Mouse (Mus musculus) liver, postnatal 0 days (tissue): ENCODE measurements at regions not wholly inside any gene's neighbourhood (a gene's known extent, or its start where the extent isn't known, plus 50 kb on each side); places are given as distances from the start of the nearest gene placed in this dataset.

Experiments used
- ATAC-seq: fragments of 200-750 bp; cut with Nextera tagmentation; 2 replicates; pipeline ENCODE4 v1.8.0; 2017; ENCODE audit warnings: mild to moderate bottlenecking, moderate library complexity
- DNase-seq: peaks from one replicate; pipeline ENCODE4 v3.0.0-alpha.2; 2016
- H3K27ac ChIP-seq: fragments of 300-500 bp; sonication (generic); 2 replicates; pipeline ENCODE4 v1.5.1; 2014; ENCODE audit warnings: antibody characterized with exemption, moderate library complexity, mild to moderate bottlenecking, low read depth
- H3K27me3 ChIP-seq: fragments of 300-500 bp; sonication (generic); 2 replicates; pipeline ENCODE4 v1.6.1; 2014; ENCODE audit warnings: low read length, control low read depth, mixed read lengths; ENCODE audit not compliant: insufficient read depth
- H3K36me3 ChIP-seq: fragments of 300-500 bp; sonication (generic); replicated peaks from 2 replicates; pipeline ENCODE4 v1.6.1; 2014; ENCODE audit warnings: mild to moderate bottlenecking, control low read depth, low read length, moderate library complexity, mixed read lengths; ENCODE audit not compliant: insufficient read depth
- H3K4me1 ChIP-seq: fragments of 300-500 bp; sonication (generic); 2 replicates; pipeline ENCODE4 v1.6.1; 2014; ENCODE audit warnings: antibody characterized with exemption, mild to moderate bottlenecking, control low read depth; ENCODE audit not compliant: insufficient read depth
- H3K4me2 ChIP-seq: fragments of 300-500 bp; sonication (generic); 2 replicates; pipeline ENCODE4 v1.6.1; 2014; ENCODE audit warnings: low read depth, mild to moderate bottlenecking, low read length, moderate library complexity, mixed read lengths
- H3K4me3 ChIP-seq: fragments of 300-500 bp; sonication (generic); 2 replicates; pipeline ENCODE4 v1.5.1; 2014; ENCODE audit warnings: low read depth, low read length
- H3K9ac ChIP-seq: fragments of 300-500 bp; sonication (generic); replicated peaks from 2 replicates; pipeline ENCODE4 v1.6.1; 2014; ENCODE audit warnings: mild to moderate bottlenecking, moderate library complexity
- H3K9me3 ChIP-seq: fragments of 300-500 bp; sonication (generic); 2 replicates; pipeline ENCODE4 v1.6.1; 2016; ENCODE audit warnings: mild to moderate bottlenecking, control low read depth, low read length, mixed read lengths
- CTCF ChIP-seq: sonication (generic); IDR thresholded peaks from 2 replicates; pipeline ENCODE4 v1.5.1; 2016; ENCODE audit warnings: antibody characterized with exemption, low read depth
- EP300 ChIP-seq: IDR thresholded peaks from 2 replicates; pipeline ENCODE4 v1.6.1; 2016; ENCODE audit warnings: antibody characterized with exemption, low read depth, mild to moderate bottlenecking
- WGBS: fragments of 180-500 bp; shearing (Covaris S2); extraction: QIAGEN DNeasy Blood & Tissue Kit; methylation state at CpG from one replicate; pipeline ENCODE4 v1.1.7; 2014; ENCODE audit not compliant: insufficient replicate concordance; 5-methylcytosine and 5-hydroxymethylcytosine counted together

- TF ChIP-seq EP300 (no peak), CTCF (no peak)
- Histone ChIP-seq H3K9me3 (no peaks in the 10 kb centered on the region), H3K36me3 (no peaks in the 10 kb centered on the region), H3K4me2 (no peak overlapping the region), H3K27ac (no peak overlapping the region), H3K9ac (no peak overlapping the region), H3K4me3 (no peak overlapping the region), H3K27me3 (peaks cover 51% of the 10 kb centered on the region), H3K4me1 (no peaks in the 10 kb centered on the region)
- ATAC-seq (no peak), DNase-seq (no peak)
- WGBS: 36% methylated on average over 10 of the region's 10 CpGs
These were observed 188.8 kb upstream of the Six2 start for GRCm38 (mm10) chr17:85876853-85877252.

DNA sequence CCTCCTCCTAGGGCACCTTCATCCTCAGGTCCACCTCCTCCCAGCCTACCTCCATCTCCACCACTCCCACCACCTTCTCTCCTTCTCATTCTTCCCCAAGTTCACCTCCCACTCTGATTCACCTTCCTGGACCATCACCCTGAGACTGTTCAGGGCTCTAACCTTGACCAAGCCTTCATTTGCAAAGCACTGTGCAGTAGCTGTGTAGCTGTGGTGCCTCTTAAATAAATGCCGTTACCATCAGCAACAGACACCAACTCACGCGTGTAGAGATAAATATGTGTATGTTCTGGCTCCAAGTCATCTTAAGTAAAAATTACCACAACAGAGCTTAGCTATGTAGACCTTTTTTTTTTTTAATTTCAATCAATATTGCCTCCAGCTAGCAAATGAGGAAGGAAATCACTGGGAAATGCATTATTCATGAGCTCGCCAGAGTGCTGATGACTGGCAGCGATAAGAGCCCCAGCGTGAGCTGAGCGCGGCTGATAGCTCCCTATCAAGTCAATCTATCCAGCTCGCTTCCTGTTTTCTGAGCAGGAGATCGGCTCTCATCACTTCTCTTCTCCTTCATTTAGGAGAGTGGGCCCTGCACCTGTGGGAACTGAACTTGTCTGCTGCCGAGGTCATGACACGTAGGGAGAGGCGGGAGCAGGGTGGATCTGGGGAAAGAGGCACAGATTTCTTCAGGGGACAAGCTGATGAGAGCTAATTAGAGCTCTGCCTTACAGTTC is 185.9 kb upstream of the Six2 start:
- no peak for ATAC-seq
- no peak overlapping the region for H3K4me2 ChIP-seq

GRCm38 (mm10) chr17:85872903-85873413 is 184.9 kb upstream of the Six2 start:
- TF ChIP-seq EP300 (no peak), CTCF (no peak)
- no peak for ATAC-seq
- 44% methylated on average over 6 of the region's 6 CpGs for WGBS
- Histone ChIP-seq H3K9ac (no peak overlapping the region), H3K4me3 (no peak overlapping the region), H3K36me3 (no peaks in the 10 kb centered on the region), H3K4me2 (no peak overlapping the region), H3K27me3 (peaks cover 43% of the 10 kb centered on the region), H3K4me1 (no peaks in the 10 kb centered on the region), H3K9me3 (no peaks in the 10 kb centered on the region), H3K27ac (no peak overlapping the region)
- DNase-seq: no peak

More for the DNA sequence above, 185.9 kb upstream of the Six2 start:
- DNase-seq: no peak
- H3K9ac ChIP-seq: no peak overlapping the region
- no peak overlapping the region for H3K4me3 ChIP-seq
- 9% methylated on average over 13 of the region's 13 CpGs for WGBS
- no peaks in the 10 kb centered on the region for H3K9me3 ChIP-seq
- no peak for TF ChIP-seq CTCF
- no peak for TF ChIP-seq EP300
- peaks cover 42% of the 10 kb centered on the region for H3K27me3 ChIP-seq
- no peaks in the 10 kb centered on the region for H3K36me3 ChIP-seq
- no peak overlapping the region for H3K27ac ChIP-seq
- no peaks in the 10 kb centered on the region for H3K4me1 ChIP-seq

- WGBS: 59% methylated on average over 8 of the region's 8 CpGs
These were observed 182.3 kb upstream of the Six2 start for GRCm38 (mm10) chr17:85870406-85870805.

GRCm38 (mm10) chr17:85869179-85869578 is 181.1 kb upstream of the Six2 start:
- WGBS: 54% methylated on average over 5 of the region's 5 CpGs
- Histone ChIP-seq H3K9me3 (no peaks in the 10 kb centered on the region), H3K4me1 (no peaks in the 10 kb centered on the region), H3K36me3 (no peaks in the 10 kb centered on the region), H3K27ac (no peak overlapping the region), H3K4me3 (no peak overlapping the region), H3K9ac (no peak overlapping the region), H3K4me2 (no peak overlapping the region), H3K27me3 (peaks cover 25% of the 10 kb centered on the region)
- DNase-seq (no peak), ATAC-seq (no peak)
- TF ChIP-seq CTCF (no peak), EP300 (no peak)

More at GRCm38 (mm10) chr17:85870406-85870805, 182.3 kb upstream of the Six2 start:
- ATAC-seq: no peak
- no peak for TF ChIP-seq CTCF
- no peak for TF ChIP-seq EP300
- H3K27me3 ChIP-seq: peaks cover 38% of the 10 kb centered on the region
- no peak overlapping the region for H3K4me3 ChIP-seq
- no peak overlapping the region for H3K9ac ChIP-seq
- no peaks in the 10 kb centered on the region for H3K4me1 ChIP-seq
- H3K4me2 ChIP-seq: no peak overlapping the region
- H3K36me3 ChIP-seq: no peaks in the 10 kb centered on the region
- H3K9me3 ChIP-seq: no peaks in the 10 kb centered on the region
- no peak for DNase-seq
- H3K27ac ChIP-seq: no peak overlapping the region

DNA sequence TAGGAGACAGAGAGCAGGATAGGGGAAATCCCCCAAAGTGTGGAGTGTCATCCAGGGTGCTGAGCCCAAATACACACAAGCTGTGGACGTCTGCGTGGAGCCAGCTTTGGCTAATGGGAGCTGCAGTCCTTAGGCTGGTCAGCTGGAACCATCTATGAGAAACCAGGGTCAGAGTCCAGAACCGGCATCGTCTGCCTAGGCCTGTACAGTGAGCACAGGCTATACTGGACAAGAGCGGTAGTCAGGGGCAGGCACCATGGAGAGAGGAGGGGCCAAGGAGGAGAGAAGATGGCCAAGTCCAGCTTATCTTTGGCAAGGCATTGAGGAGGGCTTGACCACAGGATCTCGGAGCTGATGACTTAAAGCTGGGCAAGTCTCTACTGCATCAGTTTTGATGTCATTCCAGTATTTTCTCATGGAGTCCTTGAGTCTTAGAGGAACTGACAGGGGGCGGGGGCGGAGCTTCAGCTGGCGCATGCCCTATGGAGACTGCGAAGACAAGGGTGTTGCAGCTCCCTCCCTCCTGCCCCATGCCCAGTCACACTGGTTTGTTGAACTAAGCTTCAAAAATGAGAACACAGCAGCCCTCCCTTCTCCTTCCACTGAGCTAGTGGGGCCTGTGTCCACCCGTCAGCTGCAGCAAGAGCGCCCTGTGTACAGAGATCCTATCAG is 180.0 kb upstream of the Six2 start:
- DNase-seq (no peak), ATAC-seq (no peak)
- H3K27me3 ChIP-seq: peaks cover 15% of the 10 kb centered on the region
- H3K9ac ChIP-seq: no peak overlapping the region
- H3K4me2 ChIP-seq: no peak overlapping the region
- no peaks in the 10 kb centered on the region for H3K36me3 ChIP-seq
- TF ChIP-seq EP300 (no peak), CTCF (no peak)
- WGBS: 74% methylated on average over 12 of the region's 12 CpGs
- H3K27ac ChIP-seq: no peak overlapping the region
- no peaks in the 10 kb centered on the region for H3K9me3 ChIP-seq
- H3K4me3 ChIP-seq: no peak overlapping the region
- no peaks in the 10 kb centered on the region for H3K4me1 ChIP-seq
